Comparison of ENCODE assay signal across 33 mouse cellular contexts in the genomic region with DNA sequence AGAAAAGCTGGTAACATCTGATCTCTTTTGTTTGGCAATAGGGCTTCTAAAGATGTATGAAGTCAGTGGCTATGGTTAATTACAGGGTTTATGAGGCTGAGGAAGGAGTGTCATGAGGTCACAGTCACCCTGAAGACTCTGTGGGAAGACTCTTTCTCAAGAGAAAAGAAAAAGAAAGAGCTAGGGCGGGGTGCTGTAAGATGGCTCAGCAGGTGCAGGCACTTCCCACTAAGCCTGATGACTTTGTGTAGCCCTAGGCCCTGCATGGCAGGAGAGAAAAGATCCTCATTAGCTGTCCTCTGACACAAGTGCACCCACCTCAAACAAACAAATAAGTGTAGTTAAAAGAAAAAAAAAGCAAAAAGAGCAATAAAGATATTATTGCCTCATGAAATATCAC.
DNase-seq lines count a peak whose midpoint lies in the region; ATAC-seq and TF ChIP-seq lines count a peak whose summit lies in the region.
"Had no signal": no experiment of that assay in that cellular context is flagged by ENCODE, and none has a peak within 500 bp of the region (broad histone marks: within the 10 kb centered on the region; RNA-seq: fewer than 3 reads in every experiment).

No protein-coding gene starts in this region.

- 83% methylated on average over 1 of the region's 1 CpGs for WGBS in heart, embryonic 10.5 days
- WGBS in intestine, postnatal 0 days: 69% methylated on average over 1 of the region's 1 CpGs

- no peak overlapping the region for H3K4me3 ChIP-seq in heart, embryonic 10.5 days
- H3K4me3 ChIP-seq in intestine, postnatal 0 days (ENCODE audit: low read depth, low read length): no peak overlapping the region
- H3K4me3 ChIP-seq: erythroblast, embryonic 14.5 days; heart, embryonic 13.5 days; hindbrain, embryonic 10.5 days; hindbrain, embryonic 15.5 days; liver, embryonic 12.5 days; midbrain, embryonic 12.5 days; myocyte; neural tube, embryonic 13.5 days had no signal

- DNase-seq in heart, embryonic 10.5 days (ENCODE audit: low spot score): peak; percentile 0
- DNase-seq in heart, adult 9 months (ENCODE audit: low spot score in 2 of 2): no peak
- DNase-seq in ES-CJ7 (ENCODE audit: low read depth, low spot score) (peak; percentile 71), R1 (ENCODE audit: low read depth, low spot score) (peak; percentile 59)
- DNase-seq in ovary, postnatal 10 days (ENCODE audit: low spot score): no peak
- DNase-seq in spleen, postnatal 36 days (ENCODE audit: low spot score in 2 of 2): no peak
- no peak for DNase-seq in gastrocnemius, postnatal 25 days
- DNase-seq: adrenal gland, adult 2 months; adrenal gland, postnatal 36 days; B cell, adult 2 months; cerebellum, adult 18-20 months; gastrocnemius, postnatal 14 days; heart, adult 18-20 months; heart, postnatal 10 days; kidney, adult 8-10 months; kidney, postnatal 4 days; liver, postnatal 0 days; lung, postnatal 36 days; spleen, adult 18-20 months had no signal

- H3K9ac ChIP-seq in intestine, postnatal 0 days (ENCODE audit: low read depth, low read length): no peak overlapping the region
- H3K9ac ChIP-seq: heart, embryonic 13.5 days; hindbrain, embryonic 15.5 days; liver, embryonic 12.5 days; liver, postnatal 0 days; midbrain, embryonic 12.5 days; neural tube, embryonic 13.5 days had no signal

- H3K27ac ChIP-seq in heart, embryonic 10.5 days: no peak overlapping the region
- H3K27ac ChIP-seq in intestine, postnatal 0 days (ENCODE audit: low read depth, low read length): no peak overlapping the region
- H3K27ac ChIP-seq: heart, embryonic 13.5 days; hindbrain, embryonic 10.5 days; hindbrain, embryonic 15.5 days; kidney, postnatal 0 days; liver, embryonic 12.5 days; midbrain, embryonic 12.5 days; neural tube, embryonic 13.5 days had no signal

- H3K36me3 ChIP-seq in heart, embryonic 10.5 days: no peaks in the 10 kb centered on the region
- no peaks in the 10 kb centered on the region for H3K36me3 ChIP-seq in intestine, postnatal 0 days (ENCODE audit: control insufficient read depth, insufficient read depth)
- H3K36me3 ChIP-seq: heart, embryonic 13.5 days; hindbrain, embryonic 10.5 days; hindbrain, embryonic 15.5 days; liver, embryonic 12.5 days; midbrain, embryonic 12.5 days; neural tube, embryonic 13.5 days had no signal

- no peaks in the 10 kb centered on the region for H3K9me3 ChIP-seq in heart, embryonic 10.5 days
- H3K9me3 ChIP-seq in intestine, postnatal 0 days (ENCODE audit: control insufficient read depth): no peaks in the 10 kb centered on the region
- H3K9me3 ChIP-seq: heart, embryonic 13.5 days; hindbrain, embryonic 10.5 days; hindbrain, embryonic 15.5 days; liver, embryonic 12.5 days; midbrain, embryonic 12.5 days; neural tube, embryonic 13.5 days had no signal

- ATAC-seq in intestine, postnatal 0 days: peak; percentile 57
- ATAC-seq: activated CD4-positive, CD25-positive, alpha-beta regulatory T cell, adult 4 months; forebrain, embryonic 14.5 days; inflammation-experienced regulatory T-cells, adult 6 months; liver, embryonic 12.5 days; liver, postnatal 0 days; Patski had no signal

- H3K4me1 ChIP-seq in heart, embryonic 10.5 days: no peaks in the 10 kb centered on the region
- H3K4me1 ChIP-seq in intestine, postnatal 0 days (replicated peaks; ENCODE audit: control insufficient read depth, insufficient read depth, low read length): no peaks in the 10 kb centered on the region
- H3K4me1 ChIP-seq: hindbrain, embryonic 10.5 days; hindbrain, embryonic 15.5 days; liver, embryonic 12.5 days; midbrain, embryonic 12.5 days; neural tube, embryonic 13.5 days had no signal

- H3K27me3 ChIP-seq in heart, embryonic 10.5 days (ENCODE audit: insufficient read depth, poor library complexity, severe bottlenecking): no peaks in the 10 kb centered on the region
- H3K27me3 ChIP-seq in intestine, postnatal 0 days (replicated peaks; ENCODE audit: control insufficient read depth, insufficient read depth, low read length): no peaks in the 10 kb centered on the region
- H3K27me3 ChIP-seq: heart, embryonic 13.5 days; hindbrain, embryonic 15.5 days; liver, embryonic 12.5 days; midbrain, embryonic 12.5 days; neural tube, embryonic 13.5 days; Patski had no signal

- no peak for TF ChIP-seq CTCF in intestine, postnatal 0 days (IDR thresholded peaks at IDR 0.05; ENCODE audit: low read depth)

- H3K4me2 ChIP-seq in intestine, postnatal 0 days (replicated peaks; ENCODE audit: low read depth): no peak overlapping the region
- H3K4me2 ChIP-seq: heart, embryonic 13.5 days; hindbrain, embryonic 15.5 days; liver, embryonic 12.5 days; midbrain, embryonic 12.5 days; neural tube, embryonic 13.5 days had no signal

Comparison
In these comparisons a context has a peak if more than half of its experiments do, and no peak if none do; other contexts are left out.
1. DNase-seq: peak in heart, embryonic 10.5 days (single experiment), ES-CJ7 (single experiment) and R1 (single experiment); none in heart, adult 9 months (0 of 2), ovary, postnatal 10 days (single experiment), spleen, postnatal 36 days (0 of 2) and gastrocnemius, postnatal 25 days (single experiment).